Mouse (Mus musculus) cerebellum, adult 11-12 months (tissue): Measurements from ENCODE around the gene Csrnp2.

Experiments
- DNase-seq: peaks from one replicate; pipeline ENCODE4 v3.0.0; 2022

The Csrnp2 gene

GRCm38 (mm10) chr15:100473926-100474503 is 21.3 kb downstream of the Csrnp2 start:
- DNase-seq: no peak

- no peak for DNase-seq
Measured at GRCm38 (mm10) chr15:100470037-100470436, 25.3 kb downstream of the Csrnp2 start.

GRCm38 (mm10) chr15:100469189-100469545 is 26.1 kb downstream of the Csrnp2 start:
- DNase-seq: no peak

- DNase-seq: peak; percentile 88
Measured at GRCm38 (mm10) chr15:100468295-100469188, 26.7 kb downstream of the Csrnp2 start, which contains the start of gene Letmd1. Letmd1 (plus strand) TSS chr15:100469023.

DNA sequence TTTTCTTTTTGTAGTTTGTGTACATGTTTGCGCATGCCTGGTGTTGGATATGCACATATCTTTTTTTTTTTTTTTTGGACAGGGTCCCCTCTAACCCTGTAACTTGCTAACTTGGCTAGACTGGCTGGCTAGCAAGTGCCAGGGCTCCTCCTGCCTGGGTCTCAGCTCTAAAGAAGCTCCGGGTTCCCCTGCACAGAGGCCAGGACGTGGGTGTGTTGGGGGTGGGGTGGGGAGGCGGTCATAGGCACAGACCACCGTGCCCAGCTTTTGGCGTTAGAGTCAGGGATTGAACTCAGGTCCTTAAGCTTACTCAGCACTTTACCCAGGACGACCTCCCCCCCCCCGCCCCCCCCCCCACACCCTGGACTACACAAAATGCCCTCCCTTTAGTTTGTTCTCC is 27.6 kb downstream of the Csrnp2 start:
- DNase-seq: no peak

DNA sequence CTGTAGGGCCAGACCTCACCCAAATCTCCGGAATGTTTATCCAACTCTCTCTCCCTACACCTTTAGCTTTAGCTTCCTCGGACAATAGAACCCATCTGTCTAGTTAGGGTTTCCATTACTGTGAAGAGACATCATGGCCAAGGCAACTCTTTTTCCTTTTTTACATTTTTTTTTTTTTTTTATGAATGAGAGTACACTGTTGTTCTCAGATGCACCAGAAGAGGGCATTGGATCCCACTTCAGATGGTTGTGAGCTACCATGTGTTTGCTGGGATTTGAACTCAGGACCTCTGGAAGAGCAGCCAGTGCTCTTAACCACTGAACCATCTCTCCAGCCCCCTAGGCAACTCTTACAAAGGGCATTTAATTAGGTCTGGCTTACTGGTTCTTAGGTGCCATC is 29.9 kb downstream of the Csrnp2 start:
- no peak for DNase-seq

DNA sequence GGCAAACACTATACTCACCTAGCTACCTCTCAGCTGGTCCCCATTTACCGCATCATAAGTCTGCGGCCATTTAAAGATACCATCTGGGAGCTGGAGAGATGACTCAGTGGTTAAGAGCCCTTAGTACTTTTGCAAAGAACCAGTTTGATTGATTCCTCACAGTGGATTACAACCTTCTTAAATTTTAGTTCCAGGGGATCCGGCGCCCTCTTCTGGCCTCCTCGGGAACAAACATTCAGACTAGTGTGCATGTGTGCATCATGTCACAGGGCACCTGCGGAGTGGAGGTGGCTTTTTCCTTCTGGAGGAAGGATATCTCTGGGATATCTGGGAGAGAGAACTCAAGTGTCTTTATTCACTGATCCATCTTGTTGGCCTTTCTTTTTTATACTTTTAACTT is 31.6 kb downstream of the Csrnp2 start:
- peak; percentile 51 for DNase-seq

DNA sequence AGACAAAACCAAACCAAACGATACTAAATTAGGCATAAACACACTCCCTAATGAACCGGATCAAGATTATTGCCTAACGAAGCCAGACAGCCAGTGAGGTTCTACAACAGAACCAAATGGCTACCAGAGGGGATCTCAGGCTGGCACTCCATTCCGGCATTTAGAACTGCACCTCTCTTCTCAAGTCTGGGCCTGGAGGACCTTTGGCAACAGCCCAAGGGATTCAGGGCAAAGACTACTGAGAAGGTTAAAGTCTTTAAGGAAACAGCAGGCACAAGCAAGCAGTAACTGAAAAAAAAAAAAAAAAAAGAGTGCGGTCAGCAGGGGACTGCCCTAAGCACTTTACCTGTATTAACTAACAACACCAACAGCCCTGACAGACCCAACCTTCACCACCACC is 33.2 kb downstream of the Csrnp2 start:
- DNase-seq: no peak

- DNase-seq: no peak
Measured at GRCm38 (mm10) chr15:100461646-100462045, 33.6 kb downstream of the Csrnp2 start.

DNA sequence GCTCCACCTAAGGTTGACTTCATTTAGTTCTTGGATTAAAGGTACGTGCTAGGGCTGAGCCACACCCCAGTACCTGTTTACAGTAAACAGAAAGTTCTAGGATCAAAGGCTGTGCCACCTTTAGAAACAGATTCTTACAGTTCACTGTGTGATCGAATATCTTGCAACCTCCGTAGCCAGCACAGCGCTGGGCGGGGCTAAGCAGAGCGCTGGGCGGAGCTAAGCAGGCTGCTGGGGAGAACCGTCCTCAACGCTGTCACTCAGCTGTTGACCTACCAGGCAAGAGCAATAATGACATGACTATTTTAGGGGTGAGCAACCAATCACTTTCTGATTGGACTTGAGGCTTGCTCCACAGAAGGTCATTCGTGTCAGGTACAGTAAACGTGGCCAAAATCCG is 34.3 kb downstream of the Csrnp2 start:
- DNase-seq: no peak

DNA sequence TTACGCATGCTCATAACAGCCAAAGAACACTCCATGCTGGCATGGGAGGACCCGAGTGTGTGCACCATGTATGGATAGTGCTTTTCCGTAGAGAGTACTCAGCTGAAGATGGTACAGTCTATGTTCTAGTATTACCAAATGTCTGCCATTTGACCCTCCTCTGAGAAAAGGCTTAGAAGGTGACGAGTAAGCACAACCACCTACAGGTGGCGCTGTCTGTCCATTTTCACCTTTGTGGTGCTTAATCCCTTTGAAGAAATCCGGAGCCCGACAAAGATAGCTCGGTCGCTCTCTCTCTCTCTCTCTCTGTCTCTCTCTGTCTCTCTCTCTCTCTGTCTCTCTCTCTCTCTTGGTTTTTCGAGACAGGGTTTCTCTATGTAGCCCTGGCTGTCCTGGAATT is 37.2 kb downstream of the Csrnp2 start:
- peak; percentile 48 for DNase-seq

- DNase-seq: peak; percentile 52
Measured at GRCm38 (mm10) chr15:100457340-100457739, 37.9 kb downstream of the Csrnp2 start.

- DNase-seq: no peak
Measured at GRCm38 (mm10) chr15:100456356-100456991, 38.8 kb downstream of the Csrnp2 start.

DNA sequence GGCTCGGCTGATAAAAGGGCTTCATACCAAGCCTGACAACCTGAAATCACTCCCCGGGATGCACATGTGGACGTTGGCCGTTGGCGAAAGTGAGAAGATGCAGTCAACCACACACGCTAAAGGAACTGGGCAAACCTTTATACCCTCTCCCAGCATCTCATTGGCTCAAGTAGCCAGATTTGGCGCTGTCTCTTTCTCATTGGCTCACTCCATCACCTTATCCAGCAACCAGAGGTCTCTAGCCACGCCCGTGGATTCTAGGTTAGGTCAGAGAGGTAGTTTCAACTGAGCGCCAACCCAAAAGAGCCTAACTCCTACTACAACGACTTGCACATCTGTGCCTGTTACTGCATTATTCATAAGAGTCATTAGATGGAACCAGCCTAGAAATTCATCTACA is 42.8 kb downstream of the Csrnp2 start:
- DNase-seq: no peak

DNA sequence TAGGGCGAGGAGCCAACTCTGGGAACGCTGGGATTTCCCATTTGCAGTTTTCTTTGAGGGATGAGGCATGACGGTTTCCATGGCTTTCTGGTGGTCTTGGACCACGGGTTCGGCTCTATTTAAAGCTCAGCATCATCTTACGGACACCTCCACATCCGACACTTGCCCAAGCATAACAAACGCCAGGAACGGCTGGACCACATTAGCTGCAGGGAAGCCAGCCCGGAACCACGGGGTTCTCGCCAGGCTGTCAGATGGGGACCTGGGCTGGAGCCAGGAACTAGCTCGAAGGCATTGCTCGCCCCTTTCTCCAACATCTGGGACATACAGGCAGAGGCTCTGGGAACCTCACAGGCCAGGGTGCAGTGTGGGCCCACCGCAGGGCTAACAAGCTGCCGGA is 44.0 kb downstream of the Csrnp2 start:
- no peak for DNase-seq

DNA sequence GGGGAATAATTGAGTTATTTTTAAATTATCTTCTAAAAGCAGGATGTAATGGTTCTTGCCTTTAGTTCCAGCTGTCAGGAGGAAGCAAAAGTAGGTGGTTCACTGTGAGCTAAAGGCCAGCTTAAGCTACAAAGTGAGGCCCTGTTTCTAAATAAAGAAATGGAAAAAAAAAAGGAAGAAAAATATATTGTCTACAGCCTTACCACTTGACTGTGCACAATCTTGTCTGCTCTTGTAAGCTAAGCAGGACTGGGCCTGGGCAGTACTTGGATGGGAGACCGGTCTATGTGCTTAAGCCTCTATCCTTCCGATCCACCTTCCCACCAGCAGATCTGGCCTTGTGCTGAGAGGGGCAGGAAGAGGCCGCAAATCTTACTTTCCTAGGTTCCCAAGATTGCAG is 45.8 kb downstream of the Csrnp2 start:
- DNase-seq: no peak

GRCm38 (mm10) chr15:100448572-100448971 is 46.7 kb downstream of the Csrnp2 start:
- no peak for DNase-seq

- no peak for DNase-seq
Measured at GRCm38 (mm10) chr15:100446887-100447286, 48.4 kb downstream of the Csrnp2 start.

- peak; percentile 89 for DNase-seq
Measured at GRCm38 (mm10) chr15:100443126-100443922, 52.0 kb downstream of the Csrnp2 start.

DNA sequence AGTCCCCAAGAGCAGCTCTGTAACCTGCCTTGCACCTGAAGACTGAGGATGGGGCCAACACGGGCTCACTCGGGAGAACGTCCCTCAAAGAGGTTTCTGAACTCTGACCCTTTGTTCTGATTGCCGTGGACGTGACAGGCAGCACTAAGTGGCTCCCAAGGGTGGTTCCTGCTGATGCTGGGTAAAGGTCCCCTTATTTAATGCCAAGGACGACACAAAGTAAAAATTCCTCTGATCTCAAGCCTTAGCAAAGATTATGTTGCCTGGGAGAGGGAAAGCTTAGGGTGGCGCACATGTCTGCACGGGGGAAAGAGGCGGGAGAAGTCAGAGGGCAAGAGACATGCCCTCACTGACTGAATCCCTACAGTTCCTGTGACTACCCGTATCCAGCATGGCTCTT is 58.8 kb downstream of the Csrnp2 start:
- no peak for DNase-seq

GRCm38 (mm10) chr15:100436112-100436511 is 59.2 kb downstream of the Csrnp2 start:
- DNase-seq: no peak

DNA sequence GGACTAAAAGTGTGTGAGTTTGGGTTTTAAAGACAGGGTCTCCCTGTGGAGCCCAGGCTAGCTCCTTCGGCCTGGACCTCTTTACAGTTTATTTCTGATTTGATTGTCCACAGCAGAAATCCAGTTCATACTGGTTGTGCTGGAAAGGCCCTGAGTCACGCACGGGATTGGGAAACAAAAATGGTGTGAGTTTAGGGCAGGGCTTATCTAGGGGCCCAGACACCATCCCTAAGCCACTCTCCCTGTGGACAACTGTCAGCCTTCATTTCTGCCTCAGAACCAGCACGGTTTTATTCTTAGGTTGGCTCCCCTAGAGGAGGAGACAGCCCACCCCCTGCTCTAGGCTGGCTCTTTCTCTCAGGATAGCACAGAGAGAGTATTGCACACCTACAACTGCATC is 62.1 kb downstream of the Csrnp2 start:
- DNase-seq: no peak

DNA sequence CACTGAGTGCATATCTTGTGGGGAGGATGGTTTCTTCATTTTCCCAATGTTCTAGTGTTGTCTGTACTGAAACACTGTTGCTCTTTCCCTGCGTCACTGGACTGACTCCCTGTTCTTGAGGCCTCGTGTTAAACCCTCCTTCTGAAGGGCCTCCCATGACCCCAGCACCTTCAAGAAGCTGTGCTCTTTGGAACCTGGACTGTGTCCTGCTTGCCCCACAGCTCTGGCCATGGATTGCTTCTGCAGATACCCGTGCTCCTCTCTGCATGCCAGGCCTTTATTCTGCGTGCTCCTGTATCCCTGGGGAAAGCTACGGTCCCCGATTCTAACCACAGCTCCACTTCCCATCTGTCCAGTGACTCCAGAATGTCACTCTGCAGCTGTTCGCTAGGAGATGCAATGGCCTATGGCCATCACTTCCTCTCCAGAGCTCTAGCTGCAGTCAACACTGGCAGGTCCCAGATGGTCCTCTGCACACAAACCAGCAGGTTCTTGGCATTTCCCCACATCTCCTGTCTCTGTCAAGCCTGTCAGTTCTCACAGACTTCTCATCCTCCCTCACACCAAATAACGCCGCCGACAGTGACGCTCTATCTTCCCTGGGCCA is 65.2 kb downstream of the Csrnp2 start:
- DNase-seq: peak; percentile 59
